Mouse (Mus musculus): ENCODE data around the gene Prtg.
A peak's percentile ranks its signal among the peaks of the same experiment; 100 is the strongest.

The Prtg gene

GRCm38 (mm10) chr9:72810607-72811006 lies 3.9 kb downstream of the Prtg start:
- DNase-seq (ENCODE audit: low spot score) = no peak

- DNase-seq (ENCODE audit: low spot score) = no peak
Observed at GRCm38 (mm10) chr9:72812091-72812490, 5.4 kb downstream of the Prtg start.

GRCm38 (mm10) chr9:72812594-72813570 lies 6.2 kb downstream of the Prtg start:
- DNase-seq (ENCODE audit: low spot score) = peak; percentile 47

GRCm38 (mm10) chr9:72825511-72825910 lies 18.8 kb downstream of the Prtg start:
- DNase-seq (ENCODE audit: low spot score) = no peak

- DNase-seq (ENCODE audit: low spot score) = no peak
Observed at GRCm38 (mm10) chr9:72825976-72826375, 19.3 kb downstream of the Prtg start.

- no peak for DNase-seq (ENCODE audit: low spot score)
Observed at GRCm38 (mm10) chr9:72828616-72829257, 22.1 kb downstream of the Prtg start.

- DNase-seq (ENCODE audit: low spot score) = no peak
Observed at GRCm38 (mm10) chr9:72833992-72834696, 27.5 kb downstream of the Prtg start.

- DNase-seq (ENCODE audit: low spot score) = no peak
Observed at GRCm38 (mm10) chr9:72835007-72835406, 28.3 kb downstream of the Prtg start.

- no peak for DNase-seq (ENCODE audit: low spot score)
Observed at GRCm38 (mm10) chr9:72836708-72837495, 30.2 kb downstream of the Prtg start.

- DNase-seq (ENCODE audit: low spot score) = no peak
Observed at GRCm38 (mm10) chr9:72837598-72838160, 31.0 kb downstream of the Prtg start.

- no peak for DNase-seq (ENCODE audit: low spot score)
Observed at GRCm38 (mm10) chr9:72838256-72838655, 31.6 kb downstream of the Prtg start.

- no peak for DNase-seq (ENCODE audit: low spot score)
Observed at GRCm38 (mm10) chr9:72839346-72839990, 32.8 kb downstream of the Prtg start.

- no peak for DNase-seq (ENCODE audit: low spot score)
Observed at GRCm38 (mm10) chr9:72844496-72844895, 37.8 kb downstream of the Prtg start.

GRCm38 (mm10) chr9:72846160-72846559 lies 39.5 kb downstream of the Prtg start:
- DNase-seq (ENCODE audit: low spot score) = no peak

GRCm38 (mm10) chr9:72851541-72851940 lies 44.9 kb downstream of the Prtg start:
- DNase-seq (ENCODE audit: low spot score) = no peak

- no peak for DNase-seq (ENCODE audit: low spot score)
Observed at GRCm38 (mm10) chr9:72851979-72852378, 45.3 kb downstream of the Prtg start.

GRCm38 (mm10) chr9:72853681-72854190 lies 47.1 kb downstream of the Prtg start:
- peak; percentile 56 for DNase-seq (ENCODE audit: low spot score)

- DNase-seq (ENCODE audit: low spot score) = no peak
Observed at GRCm38 (mm10) chr9:72856721-72857120, 50.0 kb downstream of the Prtg start.

GRCm38 (mm10) chr9:72860764-72861163 lies 54.1 kb downstream of the Prtg start:
- no peak for DNase-seq (ENCODE audit: low spot score)

GRCm38 (mm10) chr9:72861235-72861634 lies 54.6 kb downstream of the Prtg start:
- DNase-seq (ENCODE audit: low spot score) = no peak

GRCm38 (mm10) chr9:72862186-72862585 lies 55.5 kb downstream of the Prtg start:
- no peak for DNase-seq (ENCODE audit: low spot score)
